Mouse (Mus musculus): ENCODE measurements at regions not wholly inside any gene's neighbourhood (a gene's known extent, or its start where the extent isn't known, plus 50 kb on each side); places are given as distances from the start of the nearest gene placed in this dataset.

DNA sequence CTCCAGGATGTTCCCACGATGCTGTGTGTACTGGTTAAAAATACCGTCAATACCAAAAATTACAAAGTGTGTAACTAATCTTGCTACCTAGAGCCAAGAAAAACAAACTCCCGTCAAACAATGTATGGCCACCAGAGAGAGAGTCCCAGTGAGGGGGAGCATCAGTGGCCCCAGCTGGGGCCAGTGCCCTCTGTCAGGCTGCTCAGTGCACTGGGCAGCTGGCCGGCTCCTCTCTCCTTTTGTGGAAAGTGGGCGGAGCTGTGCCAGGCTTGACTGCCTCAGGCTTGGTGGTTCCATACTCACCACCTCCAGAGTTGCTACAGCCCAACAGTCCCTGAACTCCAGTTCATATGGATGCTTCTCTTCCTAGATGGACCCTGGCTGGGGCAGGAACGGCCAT is 53.8 kb upstream of the Sept5 start:
- no peak for DNase-seq (ENCODE audit: low spot score in 2 of 2)
- intact Hi-C loops (cut with DNase I): no loop called here

DNA sequence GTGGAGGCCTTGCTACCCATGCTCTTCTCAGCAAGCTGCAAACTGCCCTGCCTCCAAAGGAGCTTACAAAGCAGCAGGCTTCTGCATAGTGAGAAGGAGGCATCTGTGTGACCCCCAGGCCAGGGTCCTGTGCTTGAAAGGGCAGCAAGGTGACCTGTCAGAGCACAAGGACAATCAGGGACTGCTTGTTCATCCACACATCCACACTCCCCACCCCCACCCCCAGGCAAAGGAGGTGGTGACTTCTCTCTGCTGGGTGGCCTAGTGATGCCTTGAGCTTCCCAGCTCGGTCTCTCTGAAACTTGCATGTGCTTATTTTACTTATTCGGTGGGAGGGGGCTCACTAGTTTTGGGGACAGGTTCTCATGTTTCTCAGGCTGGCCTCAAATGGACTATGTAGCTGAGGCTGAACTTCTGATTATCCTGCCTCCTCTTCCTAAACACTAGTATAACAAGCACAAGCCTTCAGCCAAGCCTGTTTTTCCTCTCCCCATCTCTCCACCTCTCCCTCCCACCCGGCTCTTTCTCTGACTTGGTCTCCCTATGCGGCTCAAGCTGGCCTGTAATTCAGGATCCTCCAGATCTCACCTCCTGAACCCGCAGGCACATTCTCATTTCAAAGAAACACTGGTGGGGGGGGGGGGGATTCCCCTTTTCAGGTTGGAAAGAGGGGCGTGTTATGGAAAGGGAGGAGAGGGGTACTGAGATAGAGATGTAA is 56.4 kb upstream of the Sept5 start:
- intact Hi-C loops (cut with DNase I): no loop called here
- no peak for DNase-seq (ENCODE audit: low spot score in 2 of 2)

DNA sequence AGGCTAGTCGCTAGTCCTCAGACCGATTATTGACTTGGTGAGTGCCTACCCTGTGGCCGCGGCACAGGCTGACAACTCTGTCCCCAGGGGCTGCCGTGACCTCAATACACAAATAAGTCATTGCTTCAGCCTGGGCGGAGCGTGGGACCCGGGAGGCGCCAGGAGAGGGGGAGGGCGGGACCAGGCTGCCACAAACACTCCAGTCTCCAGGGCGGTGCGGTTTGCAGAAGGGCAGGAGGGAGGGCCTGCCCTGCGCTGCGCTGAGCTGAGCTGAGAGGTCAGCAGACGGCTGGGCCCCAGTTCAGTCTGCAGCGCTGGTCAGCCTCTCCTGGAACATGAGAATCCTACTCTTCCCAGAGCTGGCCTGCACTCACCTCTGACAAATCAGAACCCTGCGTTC is 57.2 kb upstream of the Sept5 start:
- peak; percentile 65 to 70 for DNase-seq (ENCODE audit: low spot score in 2 of 2)
- intact Hi-C loops (cut with DNase I): no loop called here

DNA sequence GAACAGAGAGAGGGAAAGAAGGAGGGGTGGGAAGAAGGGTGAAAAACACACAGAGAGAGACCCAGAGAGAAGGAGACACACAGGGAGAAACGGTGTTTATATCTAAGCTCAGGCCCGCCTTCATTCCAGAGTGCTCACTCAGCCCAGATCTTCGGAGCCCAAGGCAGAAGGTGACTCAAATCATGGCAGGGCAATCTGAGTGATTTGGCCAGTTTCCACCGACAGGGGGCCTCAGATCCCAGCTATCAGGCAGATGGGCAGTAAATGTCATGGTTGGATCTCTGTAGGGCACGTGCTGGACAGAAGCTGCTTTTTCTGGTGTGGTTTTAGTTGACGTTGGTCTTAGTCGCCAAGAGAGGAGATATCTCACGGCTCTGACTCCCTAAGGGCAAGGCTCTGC is 57.6 kb upstream of the Sept5 start:
- intact Hi-C loops (cut with DNase I): no loop called here
- DNase-seq (ENCODE audit: low spot score in 2 of 2): peak; percentile 27 to 44

DNA sequence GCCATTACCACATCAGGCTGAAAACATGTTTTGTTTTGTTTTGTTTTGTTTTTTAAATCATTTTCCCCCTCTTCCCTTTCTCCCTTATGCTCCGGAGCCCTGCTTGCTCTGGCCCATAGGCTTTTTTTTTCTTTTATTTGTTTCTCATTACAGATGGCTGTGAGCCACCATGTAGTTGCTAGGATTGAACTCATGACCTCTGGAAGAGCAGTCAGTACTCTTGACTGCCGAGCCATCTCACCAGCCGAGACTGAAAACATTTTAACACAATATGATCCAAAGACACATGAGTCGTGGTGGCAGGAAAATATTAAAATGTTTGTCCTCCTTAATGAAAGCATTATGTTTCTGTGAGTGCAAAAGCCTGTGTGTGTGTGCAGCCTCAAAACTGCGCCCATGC is 65.8 kb upstream of the Sept5 start:
- intact Hi-C loops (cut with DNase I): no loop called here
- DNase-seq (ENCODE audit: low spot score in 2 of 2): no peak

DNA sequence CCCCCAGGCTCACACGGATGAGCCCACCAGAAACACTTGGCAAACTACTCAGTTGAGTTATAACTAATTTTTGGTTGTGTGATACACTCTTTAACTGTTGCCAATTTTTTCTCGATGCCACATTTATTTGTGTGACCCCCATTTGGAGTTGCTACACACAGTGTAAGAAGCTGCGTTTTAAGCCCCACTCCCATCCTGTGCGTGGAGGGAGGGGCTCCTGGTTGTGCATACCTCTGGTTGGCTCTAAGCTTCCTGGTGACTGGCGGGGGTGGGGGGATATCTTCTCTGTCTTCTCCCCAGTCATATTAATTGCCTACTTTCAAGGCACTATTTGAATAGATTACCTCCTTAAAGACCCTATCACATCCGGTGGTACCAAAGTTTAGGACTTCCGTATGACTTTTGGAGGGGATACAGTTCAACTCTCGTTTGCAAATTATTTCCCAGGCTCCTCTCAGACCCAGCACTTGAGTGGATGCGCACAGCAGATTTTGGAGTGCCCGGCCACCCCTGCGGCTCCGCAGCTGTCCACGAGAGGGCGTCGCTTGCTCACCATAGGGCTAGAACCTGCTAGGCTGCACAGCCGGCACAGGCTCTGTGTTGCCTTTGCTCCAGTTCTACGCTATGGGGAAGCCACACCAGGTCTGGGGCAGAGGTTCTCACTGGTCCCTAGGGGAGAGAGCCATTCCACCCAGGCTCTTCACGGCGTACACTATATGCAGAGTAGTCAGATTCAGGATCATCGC is 66.5 kb upstream of the Sept5 start:
- peak; percentile 88 to 91 for DNase-seq (ENCODE audit: low spot score in 2 of 2)
- intact Hi-C loops (cut with DNase I): loop anchor here (2.0 kb wide), 1 partner anchor 101 kb away; no protein-coding TSS in a partner anchor

DNA sequence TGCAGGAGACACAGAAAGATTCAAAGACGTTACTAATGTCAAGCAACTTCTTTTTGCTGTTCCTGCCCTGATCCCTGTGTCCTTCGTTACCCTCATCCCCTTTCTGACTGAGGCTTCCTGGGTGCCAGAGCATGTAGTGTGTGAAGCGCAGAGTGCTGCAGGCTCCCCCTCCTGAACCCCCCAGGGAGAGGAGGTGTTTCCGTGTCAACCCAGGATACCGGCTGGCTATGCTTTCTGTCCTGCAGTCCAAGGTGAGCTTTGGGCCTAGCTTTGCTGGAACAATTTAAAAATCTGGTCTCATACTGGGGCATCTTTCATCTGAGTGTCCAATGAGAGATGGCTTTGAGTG is 67.0 kb upstream of the Sept5 start:
- DNase-seq (ENCODE audit: low spot score in 2 of 2): no peak
- intact Hi-C loops (cut with DNase I): loop anchor here (2.0 kb wide), 1 partner anchor 100 kb away; no protein-coding TSS in a partner anchor

DNA sequence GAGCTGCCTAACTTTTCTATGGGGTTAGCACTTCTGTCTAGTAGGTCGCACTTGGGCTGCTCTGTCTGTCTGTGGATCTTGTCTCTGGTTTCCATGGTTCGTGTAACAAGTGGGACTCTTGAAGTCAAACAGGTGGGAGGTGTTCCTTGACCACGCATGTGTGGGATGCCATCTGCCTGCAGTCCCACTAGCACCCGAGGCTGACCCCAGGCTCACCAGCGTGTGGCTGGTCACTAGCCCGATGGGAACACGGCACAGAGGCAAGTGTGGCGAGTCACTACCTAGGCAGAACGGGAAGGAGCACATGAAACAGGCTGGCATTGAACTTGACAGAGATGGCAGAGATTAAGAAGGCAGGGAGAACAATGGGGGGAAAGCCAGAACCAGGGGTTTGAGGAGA is 72.5 kb upstream of the Cldn5 start:
- no peak for DNase-seq (ENCODE audit: low spot score in 2 of 2)
- intact Hi-C loops (cut with DNase I): no loop called here

DNA sequence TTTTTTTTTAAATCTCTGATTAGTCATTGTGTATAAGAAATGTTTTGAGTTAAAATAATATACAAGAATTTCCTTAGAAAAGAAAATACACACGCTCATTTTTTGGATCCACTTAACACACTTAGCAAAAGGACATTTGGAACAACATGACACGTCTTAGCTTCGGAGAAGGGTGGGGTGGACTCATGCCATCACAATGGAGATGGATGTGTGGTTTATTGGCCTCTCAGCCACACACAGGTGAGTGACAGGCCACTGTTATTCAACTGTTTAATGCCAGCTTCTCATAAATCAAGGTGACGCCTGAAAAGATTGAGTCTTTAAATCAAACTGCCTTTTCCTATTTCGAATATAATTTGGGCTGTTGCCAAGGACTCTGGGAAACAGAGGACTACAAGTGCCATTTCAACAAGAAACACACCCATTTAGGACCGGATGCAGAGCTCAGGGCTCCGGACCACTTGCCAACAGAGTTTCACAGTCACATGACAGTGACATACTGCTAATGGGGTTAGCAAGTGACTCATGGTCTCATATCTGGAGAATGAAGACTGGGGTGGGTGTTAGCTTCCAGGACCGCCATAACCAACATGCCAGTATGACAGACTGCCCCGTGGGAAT is 71.5 kb upstream of the Cldn5 start:
- DNase-seq (ENCODE audit: low spot score in 2 of 2): no peak
- intact Hi-C loops (cut with DNase I): no loop called here

DNA sequence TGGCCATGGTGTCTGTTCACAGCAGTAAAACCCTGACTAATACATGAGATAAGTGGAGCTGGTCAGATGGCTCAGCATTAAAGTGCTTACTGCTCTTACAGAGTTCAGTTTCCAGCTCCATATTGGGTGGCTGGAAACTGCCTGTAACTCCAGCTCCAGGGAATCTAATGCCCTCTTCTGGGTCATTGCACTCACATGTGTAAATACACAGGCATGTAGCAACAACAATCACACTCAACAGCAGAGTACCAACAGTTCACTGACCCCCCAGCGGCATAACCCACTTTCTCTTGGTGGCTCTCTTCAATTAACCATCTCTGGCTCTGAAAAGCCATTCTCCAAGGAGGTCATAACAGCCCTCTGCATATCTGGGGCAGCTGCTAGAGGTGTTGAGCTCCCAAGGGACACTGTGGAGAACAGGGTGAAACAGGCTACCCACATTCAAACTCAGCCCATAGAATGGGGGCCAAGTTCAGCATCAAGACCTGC is 65.0 kb upstream of the Cldn5 start:
- intact Hi-C loops (cut with DNase I): no loop called here
- DNase-seq (ENCODE audit: low spot score in 2 of 2): no peak

DNA sequence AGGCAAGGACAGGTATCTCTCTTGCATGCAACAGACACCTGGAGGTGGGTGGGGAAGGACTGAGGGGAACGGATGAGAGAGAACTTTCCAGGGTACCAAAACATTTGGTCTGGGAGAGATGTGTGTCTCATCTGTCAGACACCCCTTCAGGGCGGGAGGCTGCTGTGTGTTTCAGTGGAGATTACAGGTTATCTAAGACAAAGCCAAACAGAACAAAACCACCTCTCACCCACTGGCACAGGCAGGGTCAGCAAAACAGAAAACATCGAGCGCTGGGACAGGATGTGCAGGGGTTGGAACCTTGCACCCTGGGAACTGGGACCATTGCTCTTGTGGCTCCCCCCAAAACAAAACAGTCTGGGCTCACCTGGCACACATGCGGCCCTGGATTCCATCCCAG is 63.6 kb upstream of the Cldn5 start:
- intact Hi-C loops (cut with DNase I): no loop called here
- DNase-seq (ENCODE audit: low spot score in 2 of 2): no peak

DNA sequence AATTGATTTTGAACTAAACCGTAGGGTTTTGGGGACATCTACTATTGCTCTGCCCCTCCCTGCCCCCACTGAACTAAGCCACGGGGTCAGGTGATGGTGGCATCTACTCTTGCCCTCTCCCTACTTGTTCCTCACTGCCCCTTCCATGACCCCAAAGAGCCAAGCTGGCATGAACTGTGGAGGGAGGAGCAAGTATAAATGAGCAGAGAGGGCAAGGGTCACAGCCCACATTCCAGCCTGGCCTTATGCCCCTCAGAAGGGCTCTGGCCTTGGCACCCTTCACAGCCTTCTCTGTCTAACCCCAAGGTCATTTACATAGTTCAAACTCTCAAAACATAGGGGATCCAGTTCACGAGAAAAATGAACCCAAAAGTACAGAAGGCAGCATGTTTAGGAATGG is 61.3 kb upstream of the Cldn5 start:
- intact Hi-C loops (cut with DNase I): no loop called here

DNA sequence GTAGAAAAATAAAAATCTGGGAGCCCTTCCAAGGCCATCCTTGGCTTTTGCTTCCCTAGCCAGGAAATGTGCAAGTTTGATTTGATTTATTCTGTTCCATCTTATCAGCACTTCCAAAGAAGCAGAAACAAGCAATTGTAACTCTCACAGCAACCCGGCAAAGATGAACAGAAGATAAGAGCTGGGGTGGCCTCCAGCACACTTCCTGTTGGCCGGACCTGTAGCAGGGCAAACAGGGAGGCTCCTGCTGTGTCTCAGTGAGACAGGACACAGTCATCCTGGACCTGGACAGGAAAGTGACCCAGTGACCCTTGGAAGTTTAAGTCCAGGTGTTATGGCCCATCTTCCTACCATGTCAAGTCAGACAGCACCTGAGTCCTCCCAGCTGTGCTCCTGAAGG is 58.6 kb upstream of the Cldn5 start:
- DNase-seq (ENCODE audit: low spot score in 2 of 2): no peak
- intact Hi-C loops (cut with DNase I): no loop called here

More for the DNA sequence above, 61.3 kb upstream of the Cldn5 start:
- no peak for DNase-seq (ENCODE audit: low spot score in 2 of 2)

DNA sequence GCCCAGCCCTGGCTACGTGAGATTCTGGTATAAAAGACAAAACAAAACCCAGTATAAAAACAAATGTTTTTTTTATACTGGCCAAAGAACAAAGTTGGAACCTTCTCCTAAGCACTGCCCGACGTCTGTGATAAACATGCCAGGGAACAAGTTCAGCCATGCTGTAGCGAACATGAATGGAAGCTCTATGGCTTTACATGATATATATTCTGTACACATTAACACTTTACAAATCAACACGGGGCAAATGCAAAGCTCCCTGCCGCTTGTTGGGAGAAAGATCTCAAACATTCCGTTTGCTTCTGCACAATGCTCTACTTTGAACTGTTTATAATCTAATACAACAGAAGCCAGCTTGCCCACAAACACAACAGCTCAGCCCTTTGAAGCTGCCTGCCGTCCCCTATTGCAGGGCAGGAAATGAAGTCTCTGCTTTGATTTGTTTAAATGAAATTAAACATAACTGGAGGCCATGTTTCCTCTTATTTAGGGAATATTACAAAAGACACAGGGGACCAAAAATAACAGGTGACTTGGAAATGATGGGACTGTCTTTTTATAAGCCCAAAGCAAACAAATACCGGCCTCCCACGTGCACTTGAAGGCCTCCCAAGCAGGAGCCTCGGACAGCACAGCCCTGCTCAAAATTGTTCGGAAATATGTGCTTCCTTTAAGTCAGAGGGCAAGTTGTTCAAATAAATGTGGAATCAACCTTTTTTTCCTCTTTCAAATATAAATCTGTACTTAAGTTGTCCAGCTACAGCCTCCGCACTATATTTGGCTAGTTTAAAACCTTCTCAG is 56.0 kb upstream of the Cldn5 start:
- intact Hi-C loops (cut with DNase I): no loop called here
- DNase-seq (ENCODE audit: low spot score in 2 of 2): no peak

DNA sequence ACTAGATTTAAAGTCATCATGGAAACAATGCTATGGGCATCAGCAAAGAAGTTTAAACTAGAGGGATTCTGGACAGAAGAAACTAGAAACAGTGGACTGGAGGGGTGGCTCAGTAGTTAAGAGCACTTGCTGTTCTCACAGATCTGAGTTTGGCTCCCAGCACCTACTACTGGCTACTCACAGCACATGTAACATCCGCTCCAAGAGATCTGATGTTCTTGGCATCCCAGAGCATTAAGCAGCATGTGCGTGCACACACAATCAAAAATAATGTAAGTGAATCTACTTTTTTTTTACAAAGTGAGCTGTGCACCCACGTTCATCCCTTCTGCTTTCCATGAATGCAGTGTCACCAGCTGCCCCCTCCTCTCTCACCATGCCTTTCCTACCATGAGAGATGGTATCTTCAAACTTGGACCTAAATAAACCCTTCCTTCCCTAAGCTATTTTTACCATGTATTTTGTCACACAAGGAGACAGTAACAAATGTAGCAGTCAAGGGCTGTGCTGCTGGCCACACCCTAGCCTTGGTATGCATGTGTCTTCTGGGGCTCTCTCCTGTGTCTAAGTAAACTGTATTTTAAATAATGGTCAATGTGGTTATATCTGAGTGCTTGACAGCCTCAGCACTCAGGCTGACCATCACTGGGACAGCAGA is 53.3 kb upstream of the Cldn5 start:
- intact Hi-C loops (cut with DNase I): no loop called here
- peak in 1 of 2 experiments; percentile 46 for DNase-seq (ENCODE audit: low spot score in 2 of 2)

DNA sequence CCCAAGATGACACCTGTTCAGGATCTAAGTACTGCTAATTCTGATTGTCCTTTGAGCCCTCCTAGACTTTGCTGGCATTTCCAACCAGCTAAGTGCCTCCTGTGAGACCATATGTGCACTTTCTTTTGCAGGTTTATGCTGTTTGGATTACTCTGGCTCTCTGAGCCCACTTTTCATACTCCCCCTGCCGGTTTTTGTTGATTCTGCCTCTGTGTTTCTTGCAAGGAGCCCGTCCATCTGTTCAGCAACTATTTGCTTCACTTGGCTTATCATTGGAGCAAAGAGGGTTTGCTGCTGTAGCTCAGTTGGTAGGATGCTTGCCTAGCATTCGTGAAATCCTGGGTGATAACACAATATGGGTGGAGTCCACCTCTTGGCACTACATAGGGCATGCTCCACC is 52.8 kb upstream of the Cldn5 start:
- intact Hi-C loops (cut with DNase I): no loop called here
- DNase-seq (ENCODE audit: low spot score in 2 of 2): peak in 1 of 2 experiments; percentile 23

DNA sequence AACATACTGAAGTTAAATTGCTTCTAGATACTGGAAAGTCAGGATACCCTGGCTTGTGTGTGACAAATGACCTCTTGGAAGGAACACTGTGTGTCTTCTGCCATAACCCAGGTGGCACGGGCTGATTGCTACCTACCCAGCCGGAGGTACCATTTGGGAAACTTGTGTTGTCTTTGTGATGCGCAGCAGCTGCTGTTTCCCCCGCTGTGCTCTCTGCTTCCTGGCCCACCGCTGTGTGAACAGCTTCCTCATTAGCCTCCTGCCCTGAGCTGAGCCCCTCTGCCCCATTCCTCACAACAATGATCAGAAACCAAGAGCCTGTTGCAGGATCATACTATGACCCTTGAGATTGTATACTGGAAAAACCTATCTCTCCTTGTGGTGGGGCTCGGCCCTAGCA is 51.9 kb upstream of the Cldn5 start:
- intact Hi-C loops (cut with DNase I): no loop called here
- DNase-seq (ENCODE audit: low spot score in 2 of 2): no peak
